Mouse (Mus musculus) kidney, postnatal 0 days (tissue): ENCODE results near the gene Lrrc29. TPM values are rescaled to one million over a fixed set of nuclear protein-coding genes. Genes with fewer than 3 reads are reported as not detected.
A peak's percentile ranks its signal among the peaks of the same experiment; 100 is the strongest.

ENCODE experiments used
- ATAC-seq: fragments of 200-750 bp; cut with Nextera tagmentation; replicated peaks from 2 replicates; pipeline ENCODE4 v1.8.0; 2017; ENCODE audit warnings: low read depth, moderate number of reproducible peaks, moderate TSS enrichment, moderate library complexity; ENCODE audit not compliant: low FRiP score
- DNase-seq: peaks from one replicate; pipeline ENCODE4 v3.0.0-alpha.2; 2016; ENCODE audit warnings: low spot score
- H3K27ac ChIP-seq: fragments of 300-500 bp; sonication (generic); 2 replicates; pipeline ENCODE4 v1.5.1; 2014; ENCODE audit warnings: mild to moderate bottlenecking
- H3K27me3 ChIP-seq: fragments of 300-500 bp; sonication (generic); 2 replicates; pipeline ENCODE4 v1.6.1; 2014; ENCODE audit warnings: low read length, mixed read lengths; ENCODE audit not compliant: insufficient read depth
- H3K36me3 ChIP-seq: fragments of 300-500 bp; sonication (generic); 2 replicates; pipeline ENCODE4 v1.6.1; 2014; ENCODE audit warnings: low read length, mixed read lengths; ENCODE audit not compliant: insufficient read depth
- H3K4me1 ChIP-seq: fragments of 300-500 bp; sonication (generic); replicated peaks from 2 replicates; pipeline ENCODE4 v1.6.1; 2014; ENCODE audit warnings: antibody characterized with exemption, low read length, mixed read lengths; ENCODE audit not compliant: insufficient read depth
- H3K4me2 ChIP-seq: fragments of 300-500 bp; sonication (generic); 2 replicates; pipeline ENCODE4 v1.6.1; 2014; ENCODE audit warnings: mild to moderate bottlenecking, low read length, moderate library complexity, mixed read lengths
- H3K4me3 ChIP-seq: fragments of 300-500 bp; sonication (generic); replicated peaks from 2 replicates; pipeline ENCODE4 v1.5.1; 2014; ENCODE audit warnings: low read depth, low read length
- H3K9ac ChIP-seq: fragments of 300-500 bp; sonication (generic); 2 replicates; pipeline ENCODE4 v1.6.1; 2014; ENCODE audit warnings: low read depth, low read length
- H3K9me3 ChIP-seq: fragments of 300-500 bp; sonication (generic); replicated peaks from 2 replicates; pipeline ENCODE4 v1.6.1; 2016; ENCODE audit warnings: low read length, inconsistent platforms, mixed read lengths
- CTCF ChIP-seq: IDR thresholded peaks from 2 replicates; pipeline ENCODE4 v1.5.1; 2016; ENCODE audit warnings: antibody characterized with exemption, low read depth, mild to moderate bottlenecking, moderate library complexity
- WGBS: fragments of 180-500 bp; shearing (Covaris S2); extraction: QIAGEN DNeasy Blood & Tissue Kit; methylation state at CpG from one replicate; pipeline ENCODE4 v1.1.7; 2014; 5-methylcytosine and 5-hydroxymethylcytosine counted together
- polyA plus RNA-seq: library from polyadenylated mRNA; unstranded; fragments of >200 nt; fragmentation: Nextera tagmentation; extraction: Ambion mirVana; gene quantifications from 2 replicates; pipeline ENCODE4 v1.2.1, GENCODE M21; 2015

The Lrrc29 gene
- polyA plus RNA-seq, 1 experiment from 2014 or later = 5.2 TPM

- DNase-seq (peak; percentile 58), ATAC-seq (peak; percentile 53)
- Histone ChIP-seq H3K4me1 (peaks cover 18% of the 10 kb centered on the region), H3K4me3 (peak within 1 kb of the TSS; percentile 49), H3K27me3 (peaks cover 4% of the 10 kb centered on the region; the same call in 1 of the 2 replicates), H3K4me2 (peak within 1 kb of the TSS; percentile 81), H3K36me3 (no peaks in the 10 kb centered on the region), H3K9me3 (no peaks in the 10 kb centered on the region), H3K27ac (peak within 1 kb of the TSS; percentile 71), H3K9ac (peak within 1 kb of the TSS; percentile 46; the same call in 1 of the 2 replicates)
- WGBS = 4% methylated on average over 43 of the region's 43 CpGs
- peak; percentile 69 for TF ChIP-seq CTCF
These were observed 36.1 kb downstream of the Lrrc29 start, which contains the start of gene 4931428F04Rik for GRCm38 (mm10) chr8:105289805-105290460. 4931428F04Rik (minus strand) TSS chr8:105289864.

GRCm38 (mm10) chr8:105288958-105289732 is 36.9 kb downstream of the Lrrc29 start:
- no peaks in the 10 kb centered on the region for H3K36me3 ChIP-seq
- DNase-seq (peak; percentile 98), ATAC-seq (peak; percentile 90)
- peak overlapping the region; percentile 81 for H3K4me2 ChIP-seq
- peaks cover 18% of the 10 kb centered on the region for H3K4me1 ChIP-seq
- under 1% methylated on average over 53 of the region's 53 CpGs for WGBS
- H3K9me3 ChIP-seq = no peaks in the 10 kb centered on the region
- peak overlapping the region; percentile 71 for H3K27ac ChIP-seq
- H3K4me3 ChIP-seq = peak overlapping the region; percentile 49
- peak; percentile 51 for TF ChIP-seq CTCF
- H3K9ac ChIP-seq = peak overlapping the region; percentile 46; the same call in 1 of the 2 replicates
- peaks cover 4% of the 10 kb centered on the region; the same call in 1 of the 2 replicates for H3K27me3 ChIP-seq

GRCm38 (mm10) chr8:105288231-105288630 is 37.8 kb downstream of the Lrrc29 start:
- Histone ChIP-seq H3K9me3 (no peaks in the 10 kb centered on the region), H3K4me1 (peaks cover 18% of the 10 kb centered on the region), H3K4me2 (no peak overlapping the region), H3K4me3 (no peak overlapping the region), H3K36me3 (no peaks in the 10 kb centered on the region), H3K9ac (no peak overlapping the region), H3K27me3 (peaks cover 4% of the 10 kb centered on the region; the same call in 1 of the 2 replicates), H3K27ac (no peak overlapping the region)
- ATAC-seq (no peak), DNase-seq (no peak)
- 86% methylated on average over 5 of the region's 5 CpGs for WGBS
- 0 out of 2 replicates have a peak, but pooled peaks have one; percentile 6 for TF ChIP-seq CTCF

GRCm38 (mm10) chr8:105286907-105287306 is 39.2 kb downstream of the Lrrc29 start:
- no peak overlapping the region for H3K9ac ChIP-seq

GRCm38 (mm10) chr8:105285514-105285913 is 40.6 kb downstream of the Lrrc29 start:
- WGBS = 62% methylated on average over 12 of the region's 12 CpGs
- no peak for ATAC-seq

More at GRCm38 (mm10) chr8:105286907-105287306, 39.2 kb downstream of the Lrrc29 start:
- Histone ChIP-seq H3K27me3 (peaks cover 4% of the 10 kb centered on the region; the same call in 1 of the 2 replicates), H3K36me3 (no peaks in the 10 kb centered on the region), H3K4me1 (peaks cover 18% of the 10 kb centered on the region), H3K27ac (no peak overlapping the region), H3K4me3 (no peak overlapping the region), H3K9me3 (no peaks in the 10 kb centered on the region), H3K4me2 (no peak overlapping the region)
- no peak for ATAC-seq
- 86% methylated on average over 4 of the region's 4 CpGs for WGBS
- no peak for TF ChIP-seq CTCF
- no peak for DNase-seq

GRCm38 (mm10) chr8:105283074-105283473 is 43.0 kb downstream of the Lrrc29 start:
- no peak overlapping the region for H3K4me3 ChIP-seq
- ATAC-seq (peak; percentile 37; the same call in 1 of the 2 replicates), DNase-seq (no peak)
- 45% methylated on average over 23 of the region's 23 CpGs for WGBS
- H3K36me3 ChIP-seq = no peaks in the 10 kb centered on the region; the same call in 1 of the 2 replicates
- H3K4me1 ChIP-seq = 0 out of 2 replicates have a peak, but pooled peaks cover 2% of the 10 kb centered on the region
- no peaks in the 10 kb centered on the region for H3K9me3 ChIP-seq
- H3K27me3 ChIP-seq = peaks cover 7% of the 10 kb centered on the region
- no peak overlapping the region for H3K27ac ChIP-seq
- peak; percentile 78 for TF ChIP-seq CTCF
- H3K9ac ChIP-seq = no peak overlapping the region
- no peak overlapping the region for H3K4me2 ChIP-seq

More at GRCm38 (mm10) chr8:105285514-105285913, 40.6 kb downstream of the Lrrc29 start:
- Histone ChIP-seq H3K27me3 (peaks cover 4% of the 10 kb centered on the region; the same call in 1 of the 2 replicates), H3K36me3 (no peaks in the 10 kb centered on the region; the same call in 1 of the 2 replicates), H3K4me1 (peaks cover 17% of the 10 kb centered on the region), H3K9me3 (no peaks in the 10 kb centered on the region), H3K4me2 (no peak overlapping the region), H3K27ac (no peak overlapping the region), H3K4me3 (no peak overlapping the region), H3K9ac (no peak overlapping the region)
- no peak for DNase-seq
- TF ChIP-seq CTCF = no peak
